Mouse (Mus musculus) midbrain, embryonic 13.5 days (tissue): ENCODE results near the gene Gdf5. TPM values are rescaled to one million over a fixed set of nuclear protein-coding genes. Genes with fewer than 3 reads are reported as not detected.

ENCODE experiments used
- polyA plus RNA-seq: library from polyadenylated mRNA; unstranded; fragments of >200 nt; fragmentation: Nextera tagmentation; extraction: Ambion mirVana; gene quantifications from 2 replicates; pipeline ENCODE4 v1.2.1, GENCODE M21; 2015

Gdf5 gene
- polyA plus RNA-seq, 1 experiment from 2014 or later: 1.1 TPM

Other genes starting within 250 kb of the Gdf5 start
- 44.5 and 46.1 TPM in 2 replicates for gene Edem2, start 215.9 kb downstream of the Gdf5 start, polyA plus RNA-seq
- gene Gm17581, start 209.5 kb downstream of the Gdf5 start, polyA plus RNA-seq: not detected in 2 replicates
- gene Procr, start 194.2 kb downstream of the Gdf5 start, polyA plus RNA-seq: 2.4 and 2.5 TPM in 2 replicates
- 9.1 and 9.4 TPM in 2 replicates for gene Mmp24, start 170.0 kb downstream of the Gdf5 start, polyA plus RNA-seq
- gene BC029722, start 125.9 kb downstream of the Gdf5 start, polyA plus RNA-seq: 24.3 and 25.2 TPM in 2 replicates
- gene Eif6, start 118.4 kb downstream of the Gdf5 start, polyA plus RNA-seq: 157 and 161 TPM in 2 replicates
- gene Fam83c, start 110.5 kb downstream of the Gdf5 start, polyA plus RNA-seq: 0.58 and 0.66 TPM in 2 replicates
- gene Uqcc1, start 15.1 kb downstream of the Gdf5 start, polyA plus RNA-seq: 55.7 and 64.9 TPM in 2 replicates
- gene Gm15557, start 4.6 kb downstream of the Gdf5 start, polyA plus RNA-seq: not detected in 2 replicates
- 17.3 and 21.2 TPM in 2 replicates for gene Cep250, start 11.1 kb upstream of the Gdf5 start, polyA plus RNA-seq
- 1.4 and 1.9 TPM in 2 replicates for gene 6430550D23Rik, start 62.6 kb upstream of the Gdf5 start, polyA plus RNA-seq
- 336 and 349 TPM in 2 replicates for gene Ergic3, start 62.7 kb upstream of the Gdf5 start, polyA plus RNA-seq
- gene Fer1l4, start 107.6 kb upstream of the Gdf5 start, polyA plus RNA-seq: not detected in 2 replicates
- gene Spag4, start 119.8 kb upstream of the Gdf5 start, polyA plus RNA-seq: 6.0 TPM in 2 replicates
- 34.2 and 36.4 TPM in 2 replicates for gene Cpne1, start 166.6 kb upstream of the Gdf5 start, polyA plus RNA-seq
- 33.3 and 33.9 TPM in 2 replicates for gene Rbm12, start 166.6 kb upstream of the Gdf5 start, polyA plus RNA-seq
- 23.0 and 28.4 TPM in 2 replicates for gene Gm28036, start 181.7 kb upstream of the Gdf5 start, polyA plus RNA-seq
- gene Romo1, start 198.7 kb upstream of the Gdf5 start, polyA plus RNA-seq: 434 and 435 TPM in 2 replicates
- 29.5 and 29.8 TPM in 2 replicates for gene Nfs1, start 198.8 kb upstream of the Gdf5 start, polyA plus RNA-seq
- gene Rbm39, start 234.9 kb upstream of the Gdf5 start, polyA plus RNA-seq: 611 and 631 TPM in 2 replicates